Mouse (Mus musculus) Patski (cell line): ENCODE data around the gene Plcb1. TPM values are rescaled to one million over a fixed set of nuclear protein-coding genes. Genes with fewer than 3 reads are reported as not detected.
"Not testable (repeated sequence)": the region's sequence is repeated elsewhere in the genome, so short reads cannot be mapped to it uniquely, and the experiment has no call there.

ENCODE experiments used
- ATAC-seq: fragments of 100-300 bp; one replicate; pipeline ENCODE4 v1.8.0; 2021
- CTCF ChIA-PET: fragments of 350-600 bp; sonication (Branson Sonifier 250); formaldehyde crosslinking; loops from one replicate; lab custom pipeline; 2022; ENCODE audit warnings: inconsistent platforms; lab: Charles Lee
- POLR2A ChIA-PET: fragments of 350-600 bp; sonication (Branson Sonifier 250); formaldehyde crosslinking; loops from one replicate; lab custom pipeline; 2022; ENCODE audit warnings: antibody characterized with exemption, inconsistent platforms; lab: Charles Lee
- DNase-seq: peaks from one replicate; pipeline ENCODE4 v3.0.0-alpha.2; 2011; ENCODE audit warnings: low read depth, low spot score
- H3K27me3 ChIP-seq: fragments of 371-371 bp; one replicate; pipeline ENCODE4 v1.5.1; 2021
- CTCF ChIP-seq: fragments of 100-300 bp; IDR thresholded peaks from one replicate; pipeline ENCODE4 v1.5.1; 2021
- in situ Hi-C: fragments of 300-500 bp; cut with MboI; formaldehyde crosslinking; loops from 3 replicates; pipeline ENCODE4 v1.11.1; 2018; ENCODE audit warnings: low pct_unique_long_range_greater_than_20kb, mixed read lengths
- polyA plus RNA-seq: library from polyadenylated mRNA; unstranded; gene quantifications from one replicate; pipeline ENCODE4 v1.2.3, GENCODE M21; 2021

Gene Plcb1
- polyA plus RNA-seq, 1 experiment from 2014 or later = 0.09 TPM

DNA sequence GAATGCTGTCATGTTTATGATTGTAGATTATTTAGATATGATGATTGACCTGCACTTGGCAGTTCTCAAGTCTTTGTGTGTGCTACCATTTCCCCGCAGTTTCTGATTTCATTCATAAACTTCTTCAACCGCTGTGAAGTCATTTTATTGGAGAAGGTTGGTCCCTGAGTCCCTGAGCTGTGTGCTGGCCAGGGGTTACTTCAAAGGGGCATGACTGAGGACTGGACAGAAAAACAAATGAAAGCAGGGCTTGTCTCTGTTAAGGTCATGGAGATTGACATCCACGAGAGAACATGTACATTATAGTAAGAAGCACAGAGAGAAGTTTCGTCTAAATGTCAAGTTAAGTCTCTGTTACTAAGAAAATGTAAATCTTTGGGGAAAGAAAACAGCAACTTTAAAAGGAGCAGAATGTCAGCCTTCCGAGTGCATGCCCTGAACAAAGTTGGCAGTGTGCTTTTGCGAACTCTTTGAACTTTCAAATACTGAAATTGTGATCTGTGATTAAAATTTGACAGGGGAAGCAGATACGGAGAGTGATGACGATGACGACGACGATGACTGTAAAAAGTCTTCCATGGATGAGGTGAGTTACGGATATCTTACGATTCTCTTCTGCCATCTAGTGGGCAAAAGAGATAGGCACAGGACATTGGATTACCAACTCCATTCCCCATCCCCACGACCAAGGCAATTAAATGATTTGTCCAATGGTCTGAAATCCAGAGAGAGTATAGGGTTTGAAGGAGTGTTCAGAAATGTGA lies 544.1 kb downstream of the Plcb1 start:
- CTCF ChIA-PET = interaction anchor here (0.9 to 3.4 kb wide), 9 partner anchors 10 to 685 kb away, joined by 3 to 12 read pairs (median 6); no protein-coding TSS in a partner anchor
- in situ Hi-C loops = loop anchor here (5.0 to 10.0 kb wide), 2 partner anchors 645 to 783 kb away; no protein-coding TSS in a partner anchor
- POLR2A ChIA-PET = no interaction called here
- peak; percentile 73 for TF ChIP-seq CTCF
- DNase-seq (no peak), ATAC-seq (peak; percentile 73)
- H3K27me3 ChIP-seq = peaks cover 36% of the 10 kb centered on the region

DNA sequence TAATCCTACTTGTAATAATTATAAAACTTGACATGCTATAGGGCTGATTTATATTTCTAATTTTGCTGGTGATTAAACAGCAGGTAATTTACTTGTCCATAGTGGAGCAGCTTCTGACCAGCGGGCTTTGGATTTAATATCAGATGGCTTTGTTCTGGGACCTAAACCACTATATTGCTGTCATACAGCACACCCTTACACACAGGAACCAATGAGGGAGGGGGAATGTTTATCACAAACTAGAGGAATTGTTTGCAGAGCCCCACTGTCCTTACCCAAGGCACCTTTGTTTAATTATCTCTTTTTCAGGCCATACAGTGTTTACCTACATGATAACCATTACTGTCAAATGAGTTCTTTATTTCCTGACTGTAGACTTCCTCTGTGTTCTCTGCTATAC lies 546.0 kb downstream of the Plcb1 start:
- TF ChIP-seq CTCF = no peak
- no peak for DNase-seq
- H3K27me3 ChIP-seq = peaks cover 42% of the 10 kb centered on the region
- CTCF ChIA-PET = interaction anchor here (3.4 kb wide), 1 partner anchor 658 kb away, joined by 12 read pairs; no protein-coding TSS in a partner anchor
- in situ Hi-C loops = no loop called here
- POLR2A ChIA-PET = no interaction called here
- no peak for ATAC-seq

DNA sequence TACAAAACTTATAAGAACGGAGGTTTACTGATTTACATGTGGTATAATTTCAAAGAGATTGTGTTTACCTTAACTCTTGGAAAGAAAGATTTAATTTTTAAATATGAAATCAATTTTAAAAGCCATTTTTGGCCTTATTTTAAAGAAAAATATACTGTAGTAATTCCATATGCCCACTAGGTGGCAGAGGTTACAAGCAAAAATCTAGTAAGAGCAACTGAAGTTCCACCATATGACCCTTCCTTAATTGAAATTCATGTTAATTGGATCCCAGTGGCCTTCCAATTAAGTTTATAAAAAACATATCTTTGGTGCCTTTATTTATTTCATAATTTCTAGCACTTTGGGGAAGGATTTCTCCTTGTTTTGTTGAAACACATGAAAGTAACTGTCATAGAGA lies 570.4 kb downstream of the Plcb1 start:
- CTCF ChIA-PET = interaction anchor here (0.8 to 1.8 kb wide), 6 partner anchors 9 to 601 kb away, joined by 3 to 6 read pairs (median 3); no protein-coding TSS in a partner anchor
- H3K27me3 ChIP-seq = peaks cover 4% of the 10 kb centered on the region
- POLR2A ChIA-PET = no interaction called here
- no peak for DNase-seq
- no peak for ATAC-seq
- in situ Hi-C loops = no loop called here
- no peak for TF ChIP-seq CTCF

DNA sequence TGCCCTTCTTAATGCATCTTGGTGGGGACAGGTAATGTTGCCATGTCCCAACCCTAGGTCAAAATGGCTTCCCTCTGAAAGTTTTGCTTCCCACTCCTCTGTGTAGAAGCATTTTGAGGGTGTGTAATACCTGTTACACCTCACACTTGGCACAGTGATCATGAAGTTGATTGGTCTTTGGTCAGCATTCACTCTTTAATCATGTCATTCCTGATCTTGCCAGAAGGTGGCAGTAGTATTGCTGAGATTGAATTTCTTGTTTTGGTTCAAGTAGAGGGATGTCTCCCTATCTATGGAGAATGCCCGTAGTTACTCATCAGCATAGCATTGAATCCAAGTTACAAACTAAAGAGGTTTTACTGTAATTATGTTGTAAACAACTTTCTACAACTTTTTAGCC lies 575.9 kb downstream of the Plcb1 start:
- TF ChIP-seq CTCF = peak; percentile 67
- POLR2A ChIA-PET = no interaction called here
- peaks cover 4% of the 10 kb centered on the region for H3K27me3 ChIP-seq
- CTCF ChIA-PET = interaction anchor here (1.7 kb wide), 1 partner anchor 596 kb away, joined by 5 read pairs; no protein-coding TSS in a partner anchor
- ATAC-seq = peak; percentile 57
- in situ Hi-C loops = loop anchor here (5.0 kb wide), 1 partner anchor 781 kb away; no protein-coding TSS in a partner anchor
- DNase-seq = no peak

DNA sequence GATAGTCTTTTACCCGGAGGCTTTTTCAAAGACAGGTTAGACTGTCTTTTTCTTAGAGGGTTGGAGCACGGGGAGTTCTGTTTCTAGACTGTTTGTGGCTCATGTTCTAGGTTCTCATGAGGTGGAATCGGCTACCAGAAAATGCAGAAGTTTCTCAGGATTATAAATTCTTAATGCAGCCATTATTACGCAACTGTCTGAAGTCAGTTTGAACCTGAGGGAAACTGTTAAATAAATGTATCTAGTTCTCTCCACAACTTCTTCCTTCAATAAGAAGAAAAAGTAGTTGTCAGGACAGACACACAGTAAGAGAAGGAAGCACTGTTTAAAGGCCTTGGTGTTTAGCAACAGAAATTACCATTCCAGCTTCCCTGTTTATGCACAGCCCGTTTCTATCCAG lies 577.1 kb downstream of the Plcb1 start:
- ChIA-PET CTCF (interaction anchor here (1.2 kb wide), 2 partner anchors 24 to 46 kb away, joined by 3 read pairs; no protein-coding TSS in a partner anchor), POLR2A (no interaction called here)
- no peak for ATAC-seq
- no peak for TF ChIP-seq CTCF
- in situ Hi-C loops = loop anchor here (5.0 kb wide), 1 partner anchor 779 kb away; no protein-coding TSS in a partner anchor
- DNase-seq = no peak
- H3K27me3 ChIP-seq = peaks cover 4% of the 10 kb centered on the region

DNA sequence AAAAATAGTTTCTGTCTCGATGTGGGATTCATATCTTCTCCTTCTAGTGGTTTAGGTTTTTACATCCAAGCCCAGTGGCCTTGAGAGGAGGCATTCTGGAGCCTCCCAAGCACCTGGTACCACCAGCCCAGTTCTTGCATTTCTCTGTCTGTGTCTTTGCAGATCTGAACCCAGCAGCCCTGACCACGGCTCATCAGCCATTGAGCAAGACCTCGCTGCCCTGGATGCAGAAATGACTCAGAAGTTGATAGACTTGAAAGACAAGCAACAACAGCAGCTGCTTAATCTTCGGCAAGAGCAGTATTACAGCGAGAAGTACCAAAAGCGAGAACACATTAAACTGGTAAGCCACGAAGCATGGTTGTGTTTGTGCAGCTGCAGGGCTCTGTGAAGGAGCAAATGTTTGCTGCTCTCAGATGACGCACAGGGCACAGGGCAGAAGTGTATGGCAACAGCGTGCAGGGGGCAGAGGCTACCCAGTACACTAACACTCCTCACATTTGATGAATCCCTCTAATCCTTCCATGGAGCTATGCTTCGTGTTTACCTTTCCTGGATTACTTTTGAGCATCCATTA lies 584.5 kb downstream of the Plcb1 start:
- H3K27me3 ChIP-seq = peaks cover 13% of the 10 kb centered on the region
- no peak for TF ChIP-seq CTCF
- POLR2A ChIA-PET = interaction anchor here (0.5 kb wide), 1 partner anchor 309 kb away, joined by 5 read pairs; no protein-coding TSS in a partner anchor
- in situ Hi-C loops = no loop called here
- DNase-seq (no peak), ATAC-seq (peak; percentile 51)
- CTCF ChIA-PET = interaction anchor here (1.9 kb wide), 1 partner anchor 13 kb away, joined by 6 read pairs; no protein-coding TSS in a partner anchor

DNA sequence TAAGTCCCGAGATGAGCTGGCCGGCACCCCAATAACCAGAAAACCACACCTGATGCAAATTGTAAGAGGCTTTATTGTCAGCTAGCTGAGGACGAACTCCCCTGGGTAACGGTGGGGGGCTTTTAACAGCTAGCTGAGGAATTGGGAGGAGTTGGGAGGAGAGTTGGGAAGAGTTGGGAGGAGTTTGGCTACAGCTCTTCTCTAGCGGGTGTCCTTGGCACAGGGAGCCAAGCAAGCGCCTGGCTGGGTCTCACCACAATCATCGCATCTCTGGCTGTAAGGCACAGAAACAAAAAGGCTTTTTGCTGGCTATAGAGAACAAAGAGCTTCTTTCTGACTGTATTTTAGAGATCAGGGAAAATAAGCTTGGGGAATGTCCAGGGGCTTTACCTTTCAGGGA lies 594.9 kb downstream of the Plcb1 start:
- POLR2A ChIA-PET, ATAC-seq, DNase-seq: not testable (repeated sequence)
- peaks cover 27% of the 10 kb centered on the region for H3K27me3 ChIP-seq
- CTCF ChIA-PET = interaction anchor here (1.4 to 1.9 kb wide), 2 partner anchors 11 to 23 kb away, joined by 4 to 5 read pairs; no protein-coding TSS in a partner anchor
- in situ Hi-C loops = loop anchor here (5.0 kb wide), 1 partner anchor 572 kb away; no protein-coding TSS in a partner anchor

DNA sequence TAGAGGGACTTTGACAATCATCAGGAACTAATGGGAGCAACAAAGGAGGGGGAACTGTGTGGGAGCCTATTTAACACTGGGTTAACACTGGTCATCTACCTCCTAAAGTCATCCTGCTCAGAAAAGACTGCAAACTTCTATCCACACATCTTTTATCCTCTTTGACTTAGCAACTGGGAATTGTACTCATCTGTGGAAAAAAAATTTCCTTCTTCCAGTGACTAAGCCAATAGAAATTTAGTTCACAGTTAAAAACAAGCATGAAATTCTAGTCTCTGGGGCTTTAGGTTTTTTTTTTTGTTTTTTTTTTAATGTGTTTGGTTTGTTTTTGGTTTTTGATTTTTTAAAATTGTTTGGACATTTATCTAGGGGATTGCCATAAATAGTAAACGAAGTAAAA lies 595.5 kb downstream of the Plcb1 start:
- ChIA-PET POLR2A (no interaction called here), CTCF (interaction anchor here (1.9 kb wide), 1 partner anchor 10 kb away, joined by 4 read pairs; no protein-coding TSS in a partner anchor)
- no peak for DNase-seq
- in situ Hi-C loops = loop anchor here (5.0 kb wide), 1 partner anchor 571 kb away; no protein-coding TSS in a partner anchor
- H3K27me3 ChIP-seq = peaks cover 27% of the 10 kb centered on the region
- ATAC-seq = no peak
- no peak for TF ChIP-seq CTCF

DNA sequence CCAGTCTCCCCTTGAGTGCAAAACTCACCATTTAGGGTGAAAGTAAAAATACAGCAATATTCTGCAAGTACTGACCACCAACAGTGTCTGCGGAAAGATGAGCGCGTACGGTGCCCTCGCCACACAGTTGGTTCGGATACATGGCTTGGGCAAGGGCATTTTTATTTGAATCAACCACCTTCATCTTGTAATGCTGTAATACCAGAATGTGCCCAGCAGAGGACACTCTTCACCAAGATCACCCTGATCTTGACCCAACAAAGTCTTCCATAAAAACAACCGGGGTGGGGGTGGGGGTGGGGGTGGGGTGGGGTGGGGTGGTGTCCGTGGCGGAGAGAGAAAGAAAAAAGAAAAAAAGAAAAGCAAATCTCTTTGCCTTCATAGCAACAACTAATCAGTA lies 602.1 kb downstream of the Plcb1 start:
- in situ Hi-C loops = no loop called here
- peak; percentile 56 for TF ChIP-seq CTCF
- ChIA-PET POLR2A (no interaction called here), CTCF (interaction anchor here (1.0 to 5.0 kb wide), 7 partner anchors 16 to 570 kb away, joined by 3 to 23 read pairs (median 3); no protein-coding TSS in a partner anchor)
- ATAC-seq = no peak
- DNase-seq = no peak
- no peaks in the 10 kb centered on the region for H3K27me3 ChIP-seq

DNA sequence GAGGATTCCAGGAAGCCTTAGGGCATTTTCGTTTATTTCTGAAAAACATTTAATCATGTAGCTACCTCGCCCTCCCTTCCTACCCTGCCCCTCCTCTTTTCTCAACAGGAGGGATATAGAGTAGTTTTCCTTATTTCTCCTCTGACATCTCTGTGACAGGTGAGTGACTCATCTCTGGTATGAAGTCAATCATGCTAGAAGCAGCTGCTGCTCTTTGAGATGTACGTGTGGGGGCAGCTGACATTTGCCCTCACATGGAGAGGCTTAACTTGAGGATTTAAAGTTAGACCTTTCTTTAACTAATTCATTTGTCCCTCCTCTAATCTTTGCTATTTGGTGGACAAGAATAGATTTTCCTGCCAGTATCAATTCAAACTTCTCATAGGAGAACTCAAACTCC lies 608.8 kb downstream of the Plcb1 start:
- in situ Hi-C loops = no loop called here
- H3K27me3 ChIP-seq = peaks cover 5% of the 10 kb centered on the region
- CTCF ChIA-PET = interaction anchor here (1.4 kb wide), 1 partner anchor 26 kb away, joined by 5 read pairs; no protein-coding TSS in a partner anchor
- no peak for ATAC-seq
- no peak for TF ChIP-seq CTCF
- DNase-seq = no peak
- POLR2A ChIA-PET = no interaction called here
